Mouse (Mus musculus) cerebellum, postnatal 14 days (tissue): ENCODE data around the gene Slc18b1.

Source experiments
- DNase-seq, 2 experiments: peaks; one replicate each; pipeline ENCODE4 v3.0.0; 2021; ENCODE audit warnings: mixed read lengths in 2 of 2

Gene Slc18b1

DNA sequence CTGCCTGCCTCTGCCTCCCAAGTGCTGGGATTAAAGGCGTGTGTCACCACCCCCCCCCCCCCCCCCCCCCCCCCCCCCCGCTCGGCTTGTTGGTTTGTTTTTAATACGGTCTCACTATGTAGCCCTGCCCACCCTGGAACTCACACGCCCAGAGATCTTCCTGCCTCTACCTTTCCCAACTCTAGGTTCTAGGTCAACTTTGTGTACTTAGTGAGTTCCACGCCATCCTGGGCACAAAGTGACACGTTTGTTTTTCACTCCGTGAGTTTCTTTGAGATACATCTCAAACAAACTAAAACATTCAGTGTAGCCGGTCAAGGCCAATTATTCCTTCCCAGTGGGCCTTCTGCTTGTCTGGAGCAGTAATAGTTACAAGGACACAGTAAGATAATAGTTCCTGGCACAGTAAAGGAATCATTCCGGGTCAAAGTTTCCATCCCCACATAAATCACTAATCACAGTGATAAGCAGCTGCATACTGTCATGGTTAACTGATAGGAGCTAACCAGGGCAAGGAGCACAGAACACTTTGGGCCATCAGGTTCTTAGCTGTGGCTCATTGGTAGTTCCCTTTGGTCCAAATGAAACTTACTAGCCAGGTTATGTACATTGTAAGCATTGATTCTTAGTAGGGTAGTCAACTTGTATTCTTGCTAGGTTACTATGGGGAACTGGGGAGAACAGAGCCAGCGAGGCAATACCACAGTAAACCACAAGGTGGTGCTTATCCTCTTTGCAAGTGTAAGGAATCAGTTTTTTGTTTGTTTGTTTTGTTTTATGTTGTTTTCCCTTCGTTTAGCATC is 15.1 kb downstream of the Slc18b1 start:
- peak; percentile 85 to 92 for DNase-seq

DNA sequence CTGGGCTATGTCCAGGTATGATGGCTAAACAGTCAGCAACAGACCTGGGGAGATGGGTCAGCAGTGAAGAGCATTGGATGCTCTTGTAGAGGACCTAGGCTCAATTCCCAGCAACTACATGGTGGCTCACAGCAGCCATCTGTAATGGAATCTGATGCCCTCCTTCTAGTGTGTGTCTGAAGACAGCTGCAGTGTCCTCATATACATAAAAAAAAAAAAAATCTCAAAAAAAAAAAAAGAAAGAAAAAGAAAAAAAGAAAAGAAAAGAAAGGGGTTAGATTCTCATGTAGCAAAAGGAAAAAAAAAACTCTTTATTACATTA is 15.6 kb downstream of the Slc18b1 start:
- no peak for DNase-seq

DNA sequence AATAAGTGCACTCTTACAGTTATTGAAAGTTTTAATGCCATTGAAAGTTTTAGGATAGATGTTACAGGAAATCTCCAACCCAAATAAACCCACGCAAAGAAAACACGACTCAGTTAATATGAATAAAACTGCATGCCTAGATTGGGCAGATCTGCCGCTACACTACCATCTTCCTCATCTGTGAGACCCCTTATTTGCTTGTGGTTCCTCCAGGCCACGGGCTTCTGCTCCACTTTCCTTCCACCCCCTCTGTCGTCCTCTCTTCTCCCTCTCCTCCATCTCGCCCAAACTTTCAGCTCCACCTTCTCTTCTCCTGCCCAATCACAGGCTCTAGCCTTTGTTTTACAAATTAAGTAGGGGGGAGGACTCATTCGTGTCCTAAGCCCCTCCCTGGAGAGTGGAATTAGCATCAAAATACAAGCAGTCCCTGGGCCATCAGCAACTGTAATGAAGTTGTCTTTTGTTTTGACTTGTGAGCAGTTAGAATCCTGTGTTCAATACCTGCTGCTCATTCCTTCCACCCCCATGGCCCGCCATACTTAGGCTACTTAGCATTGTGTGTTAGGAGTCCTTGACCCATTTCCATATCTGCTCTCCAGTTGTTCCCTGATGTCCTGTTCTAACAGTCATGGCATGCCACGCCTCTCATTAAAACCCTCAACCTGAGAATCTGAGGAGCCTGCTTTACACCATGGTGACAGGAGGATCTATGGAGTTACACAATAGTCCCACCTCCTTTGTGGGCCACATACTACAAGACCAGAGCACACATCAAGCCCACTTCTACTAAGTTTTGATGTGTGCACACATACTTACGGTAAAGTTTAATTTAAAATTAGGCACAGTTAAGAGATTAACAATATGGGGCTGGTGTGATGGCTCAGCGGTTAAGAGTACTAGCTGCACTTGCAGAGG is 16.3 kb downstream of the Slc18b1 start:
- no peak for DNase-seq

DNA sequence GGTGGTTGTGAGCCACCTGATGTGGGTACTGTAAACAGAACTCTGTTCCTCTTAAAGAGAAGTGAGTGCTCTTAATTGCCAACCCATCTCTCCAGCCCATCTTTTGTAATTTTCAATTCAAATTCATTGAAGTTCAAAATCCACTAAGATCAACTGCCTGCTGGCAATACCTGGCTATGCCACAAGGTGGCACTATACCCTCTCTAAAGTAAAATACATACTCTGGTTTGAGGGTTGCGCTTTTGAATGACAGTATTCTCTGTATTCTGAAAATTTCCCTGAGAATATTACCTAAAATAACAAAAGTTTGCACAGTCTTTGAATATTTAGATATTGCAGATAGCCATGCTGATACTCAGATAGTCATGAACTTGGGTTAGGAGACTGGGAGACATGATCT is 18.4 kb downstream of the Slc18b1 start:
- peak; percentile 90 to 92 for DNase-seq

DNA sequence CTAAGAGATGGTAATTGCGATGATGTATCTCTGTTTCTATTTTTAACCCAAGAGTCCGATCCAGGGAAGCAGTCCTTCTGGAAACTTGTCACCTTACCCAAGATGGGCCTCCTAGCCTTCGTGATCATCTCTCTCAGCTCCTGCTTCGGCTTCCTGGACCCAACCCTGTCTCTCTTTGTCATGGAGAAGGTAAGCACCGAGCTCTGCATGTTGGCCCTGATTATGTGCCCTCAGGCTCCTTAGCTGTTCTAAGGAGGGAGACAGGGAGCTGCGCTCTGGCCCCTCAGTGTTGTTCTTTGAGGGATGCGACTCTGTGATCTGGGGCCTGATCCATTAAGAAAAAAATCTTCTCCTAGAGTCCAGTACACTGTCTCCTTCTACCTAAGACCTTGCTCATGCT is 19.5 kb downstream of the Slc18b1 start:
- DNase-seq, result no peak

DNA sequence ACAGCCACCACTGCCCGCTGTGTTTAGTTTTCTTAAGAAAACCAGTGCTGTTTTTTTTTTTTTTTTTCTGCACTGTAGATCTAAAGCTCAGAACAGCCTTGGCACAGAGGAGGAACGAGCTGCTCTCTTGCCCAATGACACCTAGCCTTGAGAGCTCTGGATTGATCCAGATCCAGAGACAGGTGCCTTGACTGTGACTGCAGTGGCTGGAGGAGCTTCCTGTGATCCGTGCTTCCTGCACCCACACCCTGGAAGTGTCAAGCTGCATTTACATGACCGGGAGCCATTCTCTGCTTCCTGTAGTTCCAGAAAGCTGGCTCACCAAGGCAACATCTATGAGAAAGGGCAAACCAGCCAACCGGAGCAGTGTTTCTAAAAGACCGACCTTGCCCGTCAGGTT is 29.7 kb downstream of the Slc18b1 start:
- no peak for DNase-seq

DNA sequence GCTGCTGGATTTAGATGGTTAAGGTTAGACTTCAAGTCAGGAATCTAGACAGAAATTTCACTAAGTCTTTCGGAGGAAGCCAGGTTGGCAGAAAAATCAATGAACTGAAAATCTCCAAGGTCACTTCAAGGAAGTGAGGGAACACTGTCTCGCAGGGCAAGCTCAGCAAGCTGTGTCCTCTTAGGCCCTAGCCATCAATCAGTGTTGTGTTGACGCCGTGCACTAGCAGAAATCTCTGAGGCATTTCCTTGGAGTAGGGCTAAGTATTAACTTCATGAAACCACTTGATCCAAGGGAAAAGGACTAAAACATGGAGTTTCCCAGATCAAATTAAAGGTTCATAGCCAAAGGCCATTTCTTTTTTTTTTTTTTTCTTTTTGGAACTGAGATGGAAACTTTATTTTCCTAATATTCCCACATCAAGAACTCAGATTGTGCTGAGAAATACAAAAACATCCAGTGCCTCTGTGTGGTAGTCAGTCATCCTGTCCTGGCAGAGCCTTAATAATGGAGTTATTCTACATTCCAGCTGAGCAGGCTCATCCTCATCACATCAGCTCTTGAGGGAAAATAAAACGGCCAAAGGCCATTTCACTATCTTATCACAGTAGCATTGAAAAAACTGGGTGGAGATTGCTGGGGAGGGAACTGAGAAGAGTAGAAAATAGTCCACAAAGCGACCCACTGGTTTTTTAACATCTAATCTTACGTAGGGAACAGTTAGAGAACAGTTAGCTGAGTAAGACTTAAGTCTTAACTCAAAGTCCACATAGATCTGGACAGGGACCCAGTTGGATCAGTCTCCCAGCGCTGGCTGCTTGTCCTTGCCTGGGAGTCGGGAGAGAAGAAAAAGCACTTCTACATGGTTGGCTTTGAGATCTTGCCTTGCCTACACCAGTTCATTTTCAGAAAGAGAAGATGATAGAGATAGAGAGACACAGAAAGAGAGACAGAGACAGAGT is 39.5 kb downstream of the Slc18b1 start:
- no peak for DNase-seq

DNA sequence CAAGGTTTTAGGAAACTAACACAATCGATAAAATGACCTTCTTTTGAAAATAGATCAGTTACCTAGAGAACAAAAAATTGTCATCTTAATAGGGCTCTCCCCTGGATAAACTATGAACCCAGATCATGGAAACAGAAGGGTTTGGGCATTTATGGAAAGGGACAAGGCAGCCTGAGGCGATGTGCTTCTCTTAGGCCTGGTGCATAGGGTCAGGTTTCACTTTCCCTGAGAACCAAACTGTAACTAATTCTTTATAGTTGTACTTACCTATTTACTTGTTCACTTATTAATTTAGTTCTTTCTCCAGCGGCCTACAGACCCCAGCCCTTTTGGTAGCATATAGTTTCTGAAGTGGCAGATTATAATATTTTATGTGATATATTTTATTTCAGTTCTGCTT is 40.3 kb downstream of the Slc18b1 start:
- DNase-seq, result no peak

DNA sequence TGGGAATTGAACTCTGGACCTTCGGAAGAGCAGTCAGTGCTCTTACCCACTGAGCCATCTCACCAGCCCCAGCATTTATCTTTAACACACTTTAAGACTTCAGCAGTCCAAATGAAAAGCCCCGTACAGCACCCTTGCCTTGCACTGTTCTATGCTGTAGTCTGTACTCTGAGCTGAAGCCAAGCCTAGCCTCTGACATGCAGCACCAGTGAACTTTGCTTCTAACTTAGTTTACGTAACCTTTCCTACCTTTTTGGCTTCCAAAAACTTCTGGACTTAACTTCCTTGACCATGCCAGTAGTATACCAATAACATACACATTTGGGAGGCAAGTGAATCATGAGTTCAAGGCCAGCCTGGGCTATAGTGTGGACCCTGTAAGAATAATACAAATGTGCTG is 42.1 kb downstream of the Slc18b1 start:
- no peak for DNase-seq

DNA sequence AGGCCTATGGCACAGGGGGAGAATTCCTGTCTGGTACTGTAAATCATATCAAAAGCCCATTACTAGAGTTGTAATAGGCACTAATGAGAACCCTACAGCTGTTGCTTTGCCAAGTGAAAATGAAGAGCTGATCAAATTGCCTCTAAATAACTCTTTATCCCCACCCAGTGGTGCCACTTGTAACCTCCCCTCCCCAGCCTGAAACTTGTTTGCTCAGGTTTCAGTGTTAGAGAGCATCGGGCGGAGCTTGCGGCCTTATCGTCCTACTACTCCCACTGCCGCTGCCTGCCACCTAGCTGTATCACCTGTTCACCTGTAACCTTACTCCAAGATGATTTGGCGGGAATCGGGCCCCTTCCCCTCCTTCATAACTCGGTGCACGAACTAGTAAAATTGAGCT is 42.6 kb downstream of the Slc18b1 start:
- DNase-seq, result no peak

DNA sequence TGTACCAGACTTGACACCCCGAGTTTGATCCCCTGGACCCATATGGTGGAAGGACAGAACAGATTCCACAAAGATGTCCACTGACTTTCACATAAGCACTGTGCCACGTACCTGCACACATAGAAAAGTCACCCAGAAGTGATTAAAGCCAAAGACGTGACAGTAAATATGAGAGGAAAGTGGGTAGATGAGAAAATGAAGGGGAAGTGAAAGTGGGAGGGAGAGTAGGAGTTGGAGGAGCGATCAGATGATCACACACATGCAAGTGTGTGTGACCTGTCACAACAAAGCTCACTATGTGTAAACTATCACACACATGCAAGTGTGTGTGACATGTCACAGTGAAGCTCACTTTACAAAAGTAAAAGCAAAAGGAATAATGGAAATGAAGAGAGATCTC is 43.7 kb downstream of the Slc18b1 start:
- DNase-seq, result no peak

DNA sequence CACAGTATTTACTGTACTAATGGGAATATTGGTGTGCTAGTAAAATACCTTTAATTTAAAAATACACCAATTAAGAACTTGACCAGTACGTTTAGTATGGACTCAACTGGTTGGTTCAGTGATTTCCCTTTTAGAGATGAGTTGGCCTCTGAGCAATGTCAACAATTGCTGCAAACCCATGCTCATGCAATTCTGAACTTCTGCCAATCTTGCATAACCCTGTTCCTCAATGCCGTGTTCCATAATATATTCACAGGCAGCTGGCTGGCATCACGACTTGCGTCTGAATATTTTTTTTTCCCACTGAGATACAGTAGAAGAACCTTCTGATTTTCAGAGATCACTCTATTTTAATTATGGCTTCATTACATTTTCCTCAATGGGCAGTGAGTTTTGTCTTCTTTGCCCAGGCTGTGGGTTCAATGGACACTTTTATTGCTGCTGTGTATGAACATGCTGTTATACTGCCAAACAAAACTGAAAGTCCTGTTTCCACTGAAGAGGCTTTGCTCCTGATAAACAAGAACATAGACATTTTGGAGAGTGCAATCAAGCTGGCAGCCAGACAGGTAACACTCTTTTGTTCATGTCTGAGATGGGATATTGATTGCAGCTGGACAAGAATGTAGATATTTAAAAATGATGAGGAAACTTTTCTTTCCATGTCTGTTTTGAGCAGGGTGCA is 54.6 kb downstream of the Slc18b1 start, which contains the start of gene Vnn3:
TSS of gene Vnn3 (plus strand) at position 235 of the 685 bp plus-strand sequence.
- no peak for DNase-seq

DNA sequence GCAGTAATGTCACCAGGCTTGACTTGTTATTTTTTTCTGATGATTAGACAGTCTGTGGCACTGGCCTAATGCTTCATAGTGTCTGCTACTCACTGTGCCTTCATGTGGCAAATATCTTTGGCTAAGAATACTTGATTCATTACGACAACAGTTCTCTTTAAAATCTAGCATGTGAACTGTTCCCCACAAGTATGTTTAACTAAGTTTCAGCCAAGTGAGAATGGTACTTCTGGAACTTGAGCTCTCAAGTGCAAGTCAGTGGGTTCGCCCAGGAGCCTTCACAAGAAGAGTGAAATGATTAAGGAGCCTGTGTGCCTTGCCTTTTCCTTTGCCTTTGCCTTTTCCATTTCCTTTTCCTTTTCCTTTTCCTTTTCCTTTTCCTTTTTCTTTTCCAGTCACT is 55.3 kb downstream of the Slc18b1 start:
- DNase-seq, result no peak

DNA sequence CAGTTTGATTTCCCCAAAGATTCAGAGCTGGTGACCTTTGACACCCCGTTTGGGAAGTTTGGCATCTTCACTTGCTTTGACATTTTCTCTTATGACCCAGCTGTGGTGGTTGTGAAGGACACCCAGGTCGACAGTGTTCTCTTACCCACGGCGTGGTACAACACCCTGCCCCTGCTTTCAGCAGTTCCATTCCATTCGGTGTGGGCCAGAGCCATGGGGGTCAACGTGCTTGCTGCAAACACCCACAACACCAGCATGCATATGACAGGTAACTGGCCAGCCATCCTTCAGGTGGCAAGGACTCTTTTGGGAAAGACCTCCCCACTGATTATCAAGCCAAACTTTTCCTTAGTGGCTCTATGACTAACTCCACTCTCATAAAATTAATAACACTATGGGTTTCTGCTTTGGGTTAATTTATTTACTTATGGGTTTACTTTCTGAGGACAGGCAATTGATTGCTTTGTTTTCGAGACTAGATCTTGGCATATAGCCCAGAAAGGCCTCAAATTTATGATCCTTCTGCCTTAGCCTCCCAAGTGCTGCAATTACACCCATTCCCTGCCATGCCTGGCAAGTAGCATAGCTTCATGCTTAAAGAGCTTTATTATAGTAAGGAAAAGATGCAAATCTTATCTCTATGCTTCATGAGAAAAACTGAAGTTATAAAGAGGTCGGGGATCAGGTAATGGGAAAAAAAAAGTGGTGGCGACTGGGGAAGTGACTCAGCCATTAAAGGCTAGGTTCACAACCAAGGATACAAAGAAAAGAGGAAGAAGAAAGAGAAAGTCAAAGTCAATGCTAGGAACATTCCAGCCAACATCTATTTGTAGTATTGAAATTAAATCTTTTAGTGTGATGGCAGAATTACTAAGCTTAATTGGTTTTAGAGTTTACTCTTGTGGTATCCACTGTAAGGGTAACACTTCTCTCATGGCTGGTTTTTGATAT is 67.9 kb downstream of the Slc18b1 start:
- DNase-seq, result no peak
